Mouse (Mus musculus): ENCODE measurements around the gene Tbccd1. TPM values are rescaled to one million over a fixed set of nuclear protein-coding genes. Genes with fewer than 3 reads are reported as not detected.

Tbccd1 gene
- polyA plus RNA-seq, 1 experiment: 20.5 TPM

DNA sequence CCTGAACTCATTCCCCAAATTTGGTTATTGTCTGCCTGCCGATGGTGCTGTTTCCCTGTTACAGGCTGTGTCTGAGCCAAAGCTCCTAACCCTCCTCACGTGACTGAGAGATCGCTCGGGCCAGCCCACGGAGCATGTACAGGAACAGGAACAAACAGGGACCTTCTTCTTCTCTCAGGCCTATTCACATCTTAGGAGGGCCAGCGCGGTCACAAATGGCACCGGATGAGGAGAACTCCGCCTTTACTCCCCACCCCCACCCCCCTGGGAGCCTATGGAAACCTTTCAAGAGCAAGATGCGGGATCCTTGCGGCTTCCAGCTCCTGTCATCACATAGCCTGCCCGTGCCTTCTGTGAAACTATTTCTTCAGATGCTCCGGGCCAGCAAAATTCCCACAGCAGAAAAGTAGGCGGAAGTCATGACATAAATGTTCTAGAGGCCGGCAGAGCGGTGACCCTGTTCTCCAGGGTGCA lies 90.7 kb downstream of the Tbccd1 start:
- H3K4me3 ChIP-seq (ENCODE audit: low read depth, low read length): peak overlapping the region; percentile 7; the same call in 1 of the 2 replicates
- H3K27me3 ChIP-seq (ENCODE audit: control insufficient read depth, insufficient read depth, low read length, poor library complexity, severe bottlenecking): no peaks in the 10 kb centered on the region
- H3K9ac ChIP-seq (ENCODE audit: low read depth, poor library complexity, severe bottlenecking): no peak overlapping the region
- H3K4me1 ChIP-seq (ENCODE audit: control insufficient read depth, insufficient read depth, low read length): no peaks in the 10 kb centered on the region
- H3K9me3 ChIP-seq (replicated peaks; ENCODE audit: control insufficient read depth, insufficient read depth, low read length, poor library complexity, severe bottlenecking): no peaks in the 10 kb centered on the region
- H3K27ac ChIP-seq (ENCODE audit: insufficient read depth, low read length): no peak overlapping the region
- no peaks in the 10 kb centered on the region for H3K36me3 ChIP-seq (ENCODE audit: control insufficient read depth, insufficient read depth, low read length, poor library complexity, severe bottlenecking)
- TF ChIP-seq CTCF (IDR thresholded peaks at IDR 0.05; ENCODE audit: low read depth, low read length) (no peak), POLR2A (IDR thresholded peaks at IDR 0.05; ENCODE audit: insufficient read depth, low read length) (no peak), EP300 (IDR thresholded peaks at IDR 0.05; ENCODE audit: insufficient read depth, low read depth, low read length) (no peak)

DNA sequence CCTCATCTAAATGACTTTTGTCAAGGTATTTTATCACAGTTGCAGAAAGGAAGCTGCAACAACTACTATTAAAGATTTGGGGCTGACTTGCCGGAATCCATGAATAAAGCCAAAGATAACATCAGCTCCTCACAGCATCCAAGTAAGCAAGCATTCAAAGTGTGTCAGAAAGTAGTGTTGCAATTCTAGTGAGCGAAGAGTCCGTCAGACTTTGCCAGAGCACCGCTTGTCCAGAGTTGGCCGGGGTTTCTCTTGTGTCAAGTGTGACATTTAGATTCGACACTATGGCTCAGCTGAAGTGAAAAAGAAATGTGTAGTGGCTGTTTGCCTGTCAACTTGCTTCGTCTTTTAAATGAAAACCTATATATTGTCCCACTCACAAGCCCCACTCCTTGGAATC lies 91.9 kb downstream of the Tbccd1 start:
- H3K4me1 ChIP-seq (ENCODE audit: control insufficient read depth, insufficient read depth, low read length): no peaks in the 10 kb centered on the region
- H3K9ac ChIP-seq (ENCODE audit: low read depth, poor library complexity, severe bottlenecking): no peak overlapping the region
- no peak overlapping the region for H3K27ac ChIP-seq (ENCODE audit: insufficient read depth, low read length)
- H3K4me3 ChIP-seq (ENCODE audit: low read depth, low read length): no peak overlapping the region
- no peak for TF ChIP-seq CTCF (IDR thresholded peaks at IDR 0.05; ENCODE audit: low read depth, low read length)
- TF ChIP-seq POLR2A (IDR thresholded peaks at IDR 0.05; ENCODE audit: insufficient read depth, low read length): no peak
- H3K27me3 ChIP-seq (ENCODE audit: control insufficient read depth, insufficient read depth, low read length, poor library complexity, severe bottlenecking): no peaks in the 10 kb centered on the region
- H3K36me3 ChIP-seq (ENCODE audit: control insufficient read depth, insufficient read depth, low read length, poor library complexity, severe bottlenecking): no peaks in the 10 kb centered on the region
- no peaks in the 10 kb centered on the region for H3K9me3 ChIP-seq (replicated peaks; ENCODE audit: control insufficient read depth, insufficient read depth, low read length, poor library complexity, severe bottlenecking)

Other genes starting within 250 kb of the Tbccd1 start
- 1.3 and 1.5 TPM in 2 replicates for gene Dgkg, start 200.4 kb downstream of the Tbccd1 start, polyA plus RNA-seq (2011; ENCODE audit: insufficient read depth, insufficient read length, low read depth, missing spikeins)
- not detected in 2 replicates for gene Crygs, start 46.1 kb downstream of the Tbccd1 start, polyA plus RNA-seq (2011; ENCODE audit: insufficient read depth, insufficient read length, low read depth, missing spikeins)
- gene Dnajb11, start 176 bp upstream of the Tbccd1 start, polyA plus RNA-seq (2011; ENCODE audit: insufficient read depth, insufficient read length, low read depth, missing spikeins): 56.5 and 59.1 TPM in 2 replicates
- gene Ahsg, start 33.6 kb upstream of the Tbccd1 start, polyA plus RNA-seq (2011; ENCODE audit: insufficient read depth, insufficient read length, low read depth, missing spikeins): 0.81 TPM in 1 of 2 replicates, not detected in the other
- gene Fetub, start 60.7 kb upstream of the Tbccd1 start, polyA plus RNA-seq (2011; ENCODE audit: insufficient read depth, insufficient read length, low read depth, missing spikeins): 2.2 TPM in 2 replicates
- not detected in 2 replicates for gene Hrg, start 93.4 kb upstream of the Tbccd1 start, polyA plus RNA-seq (2011; ENCODE audit: insufficient read depth, insufficient read length, low read depth, missing spikeins)
- 1.2 TPM in 1 of 2 replicates, not detected in the other for gene Kng2, start 171.8 kb upstream of the Tbccd1 start, polyA plus RNA-seq (2011; ENCODE audit: insufficient read depth, insufficient read length, low read depth, missing spikeins)
- 1.1 TPM in 1 of 2 replicates, not detected in the other for gene Kng1, start 200.2 kb upstream of the Tbccd1 start, polyA plus RNA-seq (2011; ENCODE audit: insufficient read depth, insufficient read length, low read depth, missing spikeins)
- gene Eif4a2, start 249.8 kb upstream of the Tbccd1 start, polyA plus RNA-seq (2011; ENCODE audit: insufficient read depth, insufficient read length, low read depth, missing spikeins): 967 and 1,069 TPM in 2 replicates

Measured in ES-Bruce4 (cell line).